Mouse (Mus musculus) heart, postnatal 10 days (tissue): ENCODE measurements around the gene Slf1. TPM values are rescaled to one million over a fixed set of nuclear protein-coding genes. Genes with fewer than 3 reads are reported as not detected.

Experiments
- DNase-seq, 2 experiments: peaks; one replicate each; pipeline ENCODE4 v3.0.0; 2021
- intact Hi-C: fragments of 180-260 bp; cut with DNase I; formaldehyde crosslinking; loops from one replicate; pipeline ENCODE4 v1.15.1; 2025
- total RNA-seq, 2 experiments: library from RNA; stranded (reverse); gene quantifications; 2 replicates each; pipeline ENCODE4 v1.2.3; 2021

The Slf1 gene
- total RNA-seq, 2 experiments from 2014 or later: 14.3 to 19.8 TPM

DNA sequence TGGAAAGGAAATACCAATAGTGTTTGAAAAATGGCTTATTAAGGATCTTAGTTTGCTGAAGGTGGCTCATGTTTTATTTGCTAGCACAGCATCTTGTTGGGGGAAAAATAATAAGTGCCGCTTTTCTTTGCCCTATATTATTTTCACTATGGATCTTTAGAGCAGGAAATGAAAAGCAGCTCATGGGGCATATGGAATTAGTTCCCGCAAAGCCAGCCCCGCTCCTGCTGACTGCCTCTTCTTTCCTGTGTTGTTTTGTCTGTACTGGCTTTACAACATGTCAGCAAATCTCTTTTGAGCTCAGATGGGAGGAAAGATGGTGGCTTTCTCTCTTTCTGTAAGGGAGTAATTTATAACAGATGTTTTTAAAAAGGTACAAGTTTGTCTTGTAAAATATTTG lies 132.6 kb downstream of the Slf1 start:
- intact Hi-C loops: no loop called here
- no peak for DNase-seq

Other genes starting within 250 kb of the Slf1 start
- gene 2210408I21Rik, start 67 bp upstream of the Slf1 start, total RNA-seq: 1 to 10 TPM; 7.7 to 8.1 TPM